Mouse (Mus musculus): ENCODE data around the gene Gsdma. TPM values are rescaled to one million over a fixed set of nuclear protein-coding genes. Genes with fewer than 3 reads are reported as not detected.
"Not testable (repeated sequence)": the region's sequence is repeated elsewhere in the genome, so short reads cannot be mapped to it uniquely, and the experiment has no call there.

Gsdma gene
- total and polyA plus RNA-seq, 2 experiments from 2014 or later = 0.15 TPM; not detected in 1

GRCm38 (mm10) chr11:98635312-98635970 lies 28.7 kb upstream of the Gsdma start:
- H3K9me3 ChIP-seq (ENCODE audit: low read length); H3K4me1 ChIP-seq (ENCODE audit: insufficient read depth); H3K36me3 ChIP-seq (ENCODE audit: insufficient read depth); H3K4me3 ChIP-seq (ENCODE audit: low read depth, low read length); H3K27me3 ChIP-seq (ENCODE audit: insufficient read depth, low read length); DNase-seq; H3K27ac ChIP-seq (ENCODE audit: low read depth, low read length); H3K4me2 ChIP-seq (ENCODE audit: low read depth); ATAC-seq; H3K9ac ChIP-seq: not testable (repeated sequence)
- TF ChIP-seq CTCF (IDR thresholded peaks at IDR 0.05; ENCODE audit: low read depth) = peak; percentile 41
- 42% methylated on average over 10 of the region's 10 CpGs for WGBS

DNA sequence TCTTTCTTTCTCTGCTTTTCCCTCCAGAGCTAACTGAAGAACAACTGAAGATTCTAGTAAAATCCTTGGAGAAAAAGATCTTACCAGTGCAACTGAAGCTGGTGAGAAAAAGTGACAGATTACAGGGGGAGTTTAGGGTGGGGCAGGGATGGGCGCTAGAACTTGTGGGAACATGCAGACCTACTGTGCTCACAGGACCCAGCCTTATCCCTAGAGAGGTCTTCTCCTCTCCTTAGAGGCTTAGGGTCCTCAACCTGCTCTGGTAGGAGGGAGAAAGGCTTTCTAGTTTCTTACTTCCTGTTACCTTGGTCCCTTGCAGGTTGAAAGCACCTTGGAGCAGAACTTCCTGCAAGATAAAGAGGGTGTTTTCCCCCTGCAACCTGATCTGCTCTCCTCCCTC lies 26.6 kb upstream of the Gsdma start:
- no peaks in the 10 kb centered on the region for H3K27me3 ChIP-seq (ENCODE audit: insufficient read depth, low read length)
- DNase-seq (no peak), ATAC-seq (no peak)
- H3K9ac ChIP-seq = no peak overlapping the region
- H3K36me3 ChIP-seq (ENCODE audit: insufficient read depth) = no peaks in the 10 kb centered on the region
- no peaks in the 10 kb centered on the region for H3K4me1 ChIP-seq (ENCODE audit: insufficient read depth)
- WGBS = 73% methylated on average over 1 of the region's 1 CpGs
- no peak overlapping the region for H3K4me2 ChIP-seq (ENCODE audit: low read depth)
- H3K27ac ChIP-seq (ENCODE audit: low read depth, low read length) = no peak overlapping the region
- no peak for TF ChIP-seq CTCF (IDR thresholded peaks at IDR 0.05; ENCODE audit: low read depth)
- no peak overlapping the region for H3K4me3 ChIP-seq (ENCODE audit: low read depth, low read length)
- H3K9me3 ChIP-seq (ENCODE audit: low read length) = no peaks in the 10 kb centered on the region

- no peak overlapping the region for H3K4me3 ChIP-seq (ENCODE audit: low read depth, low read length)
- H3K27ac ChIP-seq (ENCODE audit: low read depth, low read length) = no peak overlapping the region
- ATAC-seq = no peak
- no peaks in the 10 kb centered on the region for H3K4me1 ChIP-seq (ENCODE audit: insufficient read depth)
- no peak for TF ChIP-seq CTCF (IDR thresholded peaks at IDR 0.05; ENCODE audit: low read depth)
- no peaks in the 10 kb centered on the region for H3K9me3 ChIP-seq (ENCODE audit: low read length)
- H3K9ac ChIP-seq = no peak overlapping the region
- H3K4me2 ChIP-seq (ENCODE audit: low read depth) = no peak overlapping the region
- no peaks in the 10 kb centered on the region for H3K36me3 ChIP-seq (ENCODE audit: insufficient read depth)
- WGBS = 70% methylated on average over 5 of the region's 5 CpGs
- no peaks in the 10 kb centered on the region for H3K27me3 ChIP-seq (ENCODE audit: insufficient read depth, low read length)
- DNase-seq = no peak
These were observed 24.1 kb upstream of the Gsdma start for GRCm38 (mm10) chr11:98640091-98640490.

- ATAC-seq (no peak), DNase-seq (no peak)
- H3K9me3 ChIP-seq (ENCODE audit: low read length) = no peaks in the 10 kb centered on the region
- H3K27ac ChIP-seq (ENCODE audit: low read depth, low read length) = no peak overlapping the region
- no peaks in the 10 kb centered on the region for H3K4me1 ChIP-seq (ENCODE audit: insufficient read depth)
- H3K36me3 ChIP-seq (ENCODE audit: insufficient read depth) = no peaks in the 10 kb centered on the region
- no peak for TF ChIP-seq CTCF (IDR thresholded peaks at IDR 0.05; ENCODE audit: low read depth)
- H3K4me3 ChIP-seq (ENCODE audit: low read depth, low read length) = no peak overlapping the region
- H3K9ac ChIP-seq = no peak overlapping the region
- no peak overlapping the region for H3K4me2 ChIP-seq (ENCODE audit: low read depth)
- WGBS = 76% methylated on average over 3 of the region's 3 CpGs
- H3K27me3 ChIP-seq (ENCODE audit: insufficient read depth, low read length) = no peaks in the 10 kb centered on the region
These were observed 19.4 kb upstream of the Gsdma start for GRCm38 (mm10) chr11:98644757-98645156.

DNA sequence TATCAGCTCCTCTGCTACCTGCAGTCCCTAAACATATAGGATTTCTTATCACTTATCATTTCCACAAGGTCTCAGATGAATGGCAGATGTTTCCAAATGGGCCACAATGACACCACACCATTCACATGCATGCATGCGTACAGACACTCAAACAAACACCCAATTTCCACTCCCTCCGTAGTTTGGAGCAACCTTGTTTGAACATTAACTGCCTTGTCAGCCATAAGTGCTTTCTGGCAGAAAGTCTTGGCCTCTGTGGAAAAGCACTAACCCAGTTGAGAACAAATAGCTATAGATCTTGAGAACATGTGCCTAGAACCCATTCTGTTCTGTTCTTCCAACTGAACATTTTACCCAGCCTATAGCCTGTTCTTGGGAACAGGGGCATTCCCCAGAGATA lies 18.2 kb upstream of the Gsdma start:
- 78% methylated on average over 2 of the region's 2 CpGs for WGBS
- H3K36me3 ChIP-seq (ENCODE audit: insufficient read depth) = no peaks in the 10 kb centered on the region
- DNase-seq = no peak
- H3K4me2 ChIP-seq (ENCODE audit: low read depth) = no peak overlapping the region
- no peak overlapping the region for H3K4me3 ChIP-seq (ENCODE audit: low read depth, low read length)
- H3K9ac ChIP-seq = no peak overlapping the region
- no peak for TF ChIP-seq CTCF (IDR thresholded peaks at IDR 0.05; ENCODE audit: low read depth)
- ATAC-seq = no peak
- H3K27me3 ChIP-seq (ENCODE audit: insufficient read depth, low read length) = no peaks in the 10 kb centered on the region
- no peak overlapping the region for H3K27ac ChIP-seq (ENCODE audit: low read depth, low read length)
- H3K4me1 ChIP-seq (ENCODE audit: insufficient read depth) = no peaks in the 10 kb centered on the region
- H3K9me3 ChIP-seq (ENCODE audit: low read length) = no peaks in the 10 kb centered on the region

- Histone ChIP-seq H3K4me3 (ENCODE audit: low read depth, low read length) (no peak within 1 kb of the TSS), H3K9ac (no peak within 1 kb of the TSS), H3K4me1 (ENCODE audit: insufficient read depth) (no peaks in the 10 kb centered on the region), H3K36me3 (ENCODE audit: insufficient read depth) (no peaks in the 10 kb centered on the region), H3K27ac (ENCODE audit: low read depth, low read length) (no peak within 1 kb of the TSS), H3K27me3 (ENCODE audit: insufficient read depth, low read length) (no peaks in the 10 kb centered on the region), H3K9me3 (ENCODE audit: low read length) (no peaks in the 10 kb centered on the region), H3K4me2 (ENCODE audit: low read depth) (no peak within 1 kb of the TSS)
- 64% methylated on average over 2 of the region's 2 CpGs for WGBS
- no peak for DNase-seq
- no peak for TF ChIP-seq CTCF (IDR thresholded peaks at IDR 0.05; ENCODE audit: low read depth)
- ATAC-seq = no peak
These were observed 17.7 kb upstream of the Gsdma start, which contains the start of gene Gsdma2 for GRCm38 (mm10) chr11:98646459-98646858. Gene Gsdma2, plus strand, starts transcription at chr11:98646759.

- H3K27me3 ChIP-seq (ENCODE audit: insufficient read depth, low read length); H3K4me2 ChIP-seq (ENCODE audit: low read depth); H3K9me3 ChIP-seq (ENCODE audit: low read length); H3K4me3 ChIP-seq (ENCODE audit: low read depth, low read length); H3K36me3 ChIP-seq (ENCODE audit: insufficient read depth); ATAC-seq; H3K27ac ChIP-seq (ENCODE audit: low read depth, low read length); H3K4me1 ChIP-seq (ENCODE audit: insufficient read depth); H3K9ac ChIP-seq: not testable (repeated sequence)
- peak; percentile 21 for DNase-seq
- WGBS = 9% methylated on average over 6 of the region's 7 CpGs
- peak; percentile 63 for TF ChIP-seq CTCF (IDR thresholded peaks at IDR 0.05; ENCODE audit: low read depth)
These were observed 9.1 kb upstream of the Gsdma start for GRCm38 (mm10) chr11:98655076-98655475.
